Mouse (Mus musculus): ENCODE data around the gene Vti1a.

- TF ChIP-seq CTCF (IDR thresholded peaks at IDR 0.05; ENCODE audit: insufficient read depth, low read depth, low read length) (no peak), POLR2A (IDR thresholded peaks at IDR 0.05; ENCODE audit: insufficient read depth, low read depth, low read length) (no peak)
Measured at GRCm38 (mm10) chr19:55449084-55449483, 133.0 kb downstream of the Vti1a start.

Measured in olfactory bulb, adult 2 months (tissue).